Mouse (Mus musculus) left cerebral cortex, adult 8-10 months (tissue): ENCODE results near the gene Ins2. TPM values are rescaled to one million over a fixed set of nuclear protein-coding genes. Genes with fewer than 3 reads are reported as not detected.

Experiments used
- microRNA-seq, 2 experiments: library from miRNA; unstranded; fragments of <30 nt; microRNA quantifications; one replicate each; pipeline ENCODE4 v1.2.0; 2022
- total RNA-seq, 4 experiments: library from RNA; stranded (reverse); gene quantifications; 2 replicates each; pipeline ENCODE4 v1.2.4; 2022

Ins2 gene
- total RNA-seq, 4 experiments from 2014 or later, result not detected

Small RNAs within 50 kb of the gene (microRNA-seq; reads per million reads assigned to microRNA genes)
- gene Mir483, result 50.0 to 51.4 reads per million in 2 experiments

Other genes with a start within 250 kb of the Ins2 start
- gene Tnnt3, start 244.5 kb downstream of the Ins2 start, total RNA-seq, result 10 to 100 TPM in 1 of 4 experiments, 1 to 10 TPM in 2, under 1 TPM in 1; 0.88 to 14.3 (median 6.5) TPM
- 1 to 10 TPM; 3.4 to 8.4 (median 7.0) TPM for gene Mrpl23, start 210.7 kb downstream of the Ins2 start, total RNA-seq
- 10 to 100 TPM; 82.1 to 99.4 (median 88.8) TPM for gene Igf2, start 76.6 kb downstream of the Ins2 start, total RNA-seq
- not detected for gene Gm49394, start 73.4 kb downstream of the Ins2 start, total RNA-seq
- gene Th, start 187.7 kb upstream of the Ins2 start, total RNA-seq, result 1 to 10 TPM; 2.4 to 4.9 (median 2.6) TPM
- gene Ascl2, start 225.9 kb upstream of the Ins2 start, total RNA-seq, result under 1 TPM in 3 of 4 experiments, not detected in 1; 0.21 to 0.53 (median 0.46) TPM